Mouse (Mus musculus): Measurements from ENCODE around the gene Ethe1. TPM values are rescaled to one million over a fixed set of nuclear protein-coding genes. Genes with fewer than 3 reads are reported as not detected.

Ethe1 gene
- total RNA-seq, 4 experiments from 2014 or later, result 66.1 to 75.2 (median 70.0) TPM

Other genes starting within 250 kb of the Ethe1 start
- not detected for gene Lypd5, start 238.3 kb upstream of the Ethe1 start, total RNA-seq (2022)
- gene Kcnn4, start 217.3 kb upstream of the Ethe1 start, total RNA-seq (2022), result 1 to 10 TPM in 1 of 4 experiments, under 1 TPM in 3; 0.44 to 1.3 (median 0.69) TPM
- gene Smg9, start 187.9 kb upstream of the Ethe1 start, total RNA-seq (2022), result 1 to 10 TPM; 5.9 to 8.3 (median 8.0) TPM
- gene Irgc1, start 135.2 kb upstream of the Ethe1 start, total RNA-seq (2022), result under 1 TPM in 1 of 4 experiments, not detected in 3; 0.32 TPM
- gene Plaur, start 125.1 kb upstream of the Ethe1 start, total RNA-seq (2022), result 1 to 10 TPM; 1.7 to 9.2 (median 2.6) TPM
- gene Cadm4, start 105.5 kb upstream of the Ethe1 start, total RNA-seq (2022), result 10 to 100 TPM; 16.6 to 22.0 (median 18.7) TPM
- 10 to 100 TPM; 15.1 to 17.1 (median 15.6) TPM for gene Zfp428, start 80.5 kb upstream of the Ethe1 start, total RNA-seq (2022)
- gene AC161166.1, start 75.1 kb upstream of the Ethe1 start, total RNA-seq (2022), result not detected
- gene Irgq, start 56.9 kb upstream of the Ethe1 start, total RNA-seq (2022), result 10 to 100 TPM; 16.2 to 20.0 (median 18.2) TPM
- not detected for gene Pinlyp, start 41.4 kb upstream of the Ethe1 start, total RNA-seq (2022)
- 10 to 100 TPM; 19.7 to 30.8 (median 27.1) TPM for gene Xrcc1, start 41.3 kb upstream of the Ethe1 start, total RNA-seq (2022)
- gene Zfp575, start 98 bp downstream of the Ethe1 start, total RNA-seq (2022), result under 1 TPM in 1 of 4 experiments, not detected in 3; 0.09 TPM
- under 1 TPM; 0.35 to 0.83 (median 0.39) TPM for gene Phldb3, start 23.2 kb downstream of the Ethe1 start, total RNA-seq (2022)
- not detected for gene Lypd3, start 49.0 kb downstream of the Ethe1 start, total RNA-seq (2022)
- gene Tex101, start 89.1 kb downstream of the Ethe1 start, total RNA-seq (2022), result not detected
- gene BC049730, start 121.7 kb downstream of the Ethe1 start, total RNA-seq (2022), result not detected
- gene Gm4763, start 139.4 kb downstream of the Ethe1 start, total RNA-seq (2022), result not detected
- 1 to 10 TPM in 1 of 4 experiments, not detected in 3; 1.6 TPM for gene Cd177, start 172.8 kb downstream of the Ethe1 start, total RNA-seq (2022)
- not detected for gene Ceacam10, start 189.7 kb downstream of the Ethe1 start, total RNA-seq (2022)